Mouse (Mus musculus): ENCODE measurements at regions not wholly inside any gene's neighbourhood (a gene's known extent, or its start where the extent isn't known, plus 50 kb on each side); places are given as distances from the start of the nearest gene placed in this dataset.

GRCm38 (mm10) chr8:6002612-6003011, 897.5 kb upstream of the Slc10a2 start:
- no peak for DNase-seq (ENCODE audit: low spot score)

GRCm38 (mm10) chr8:5994846-5995245, 889.7 kb upstream of the Slc10a2 start:
- no peak for DNase-seq (ENCODE audit: low spot score)

GRCm38 (mm10) chr8:5965403-5966015, 860.4 kb upstream of the Slc10a2 start:
- no peak for DNase-seq (ENCODE audit: low spot score)

GRCm38 (mm10) chr8:5964299-5964698, 859.1 kb upstream of the Slc10a2 start:
- DNase-seq (ENCODE audit: low spot score) = no peak

- no peak for DNase-seq (ENCODE audit: low spot score)
Observed at GRCm38 (mm10) chr8:5938057-5938456, 832.9 kb upstream of the Slc10a2 start.

GRCm38 (mm10) chr8:5918136-5918535, 813.0 kb upstream of the Slc10a2 start:
- no peak for DNase-seq (ENCODE audit: low spot score)

Data from urinary bladder, adult 2 months (tissue).